Mouse (Mus musculus) ES-Bruce4 (cell line): ENCODE results near the gene Rgl3. TPM values are rescaled to one million over a fixed set of nuclear protein-coding genes. Genes with fewer than 3 reads are reported as not detected.

Source experiments
- H3K27ac ChIP-seq: 2 replicates; pipeline ENCODE4 v1.5.1; 2012; ENCODE audit warnings: low read length, inconsistent platforms; ENCODE audit not compliant: insufficient read depth
- H3K27me3 ChIP-seq: 2 replicates; pipeline ENCODE4 v1.6.1; 2012; ENCODE audit warnings: mild to moderate bottlenecking, low read length, inconsistent platforms; ENCODE audit not compliant: control insufficient read depth, poor library complexity, insufficient read depth, severe bottlenecking
- H3K36me3 ChIP-seq: 2 replicates; pipeline ENCODE4 v1.6.1; 2012; ENCODE audit warnings: inconsistent platforms, mild to moderate bottlenecking, low read length, moderate library complexity; ENCODE audit not compliant: control insufficient read depth, poor library complexity, insufficient read depth, severe bottlenecking
- H3K4me1 ChIP-seq: one replicate; pipeline ENCODE4 v1.8.1; 2011; ENCODE audit warnings: low read length; ENCODE audit not compliant: control insufficient read depth, insufficient read depth
- H3K4me3 ChIP-seq: 2 replicates; pipeline ENCODE4 v1.5.1; 2011; ENCODE audit warnings: low read depth, mild to moderate bottlenecking, low read length
- H3K9ac ChIP-seq: 2 replicates; pipeline ENCODE4 v1.6.1; 2012; ENCODE audit warnings: low read depth, mild to moderate bottlenecking, inconsistent platforms; ENCODE audit not compliant: poor library complexity, severe bottlenecking
- H3K9me3 ChIP-seq: replicated peaks from 2 replicates; pipeline ENCODE4 v1.6.1; 2012; ENCODE audit warnings: mild to moderate bottlenecking, low read length, inconsistent platforms; ENCODE audit not compliant: control insufficient read depth, poor library complexity, insufficient read depth, severe bottlenecking
- CTCF ChIP-seq: IDR thresholded peaks from one replicate; pipeline ENCODE4 v1.8.1; 2011; ENCODE audit warnings: low read depth, low read length
- EP300 ChIP-seq: IDR thresholded peaks from 2 replicates; pipeline ENCODE4 v1.6.1; 2011; ENCODE audit warnings: low read depth, low read length; ENCODE audit not compliant: insufficient read depth
- POLR2A ChIP-seq: IDR thresholded peaks from one replicate; pipeline ENCODE4 v1.8.1; 2011; ENCODE audit warnings: low read length; ENCODE audit not compliant: insufficient read depth
- polyA plus RNA-seq: library from polyadenylated mRNA; stranded (reverse); fragments of >200 nt; gene quantifications from 2 replicates; pipeline ENCODE4 v1.2.4, GENCODE M21; 2011; ENCODE audit warnings: low read depth; ENCODE audit not compliant: missing spikeins, insufficient read depth, insufficient read length

Rgl3 gene
- polyA plus RNA-seq, 1 experiment, result 9.2 TPM

- Histone ChIP-seq H3K27ac (no peak overlapping the region), H3K9me3 (no peaks in the 10 kb centered on the region), H3K4me3 (peak overlapping the region; percentile 66), H3K36me3 (no peaks in the 10 kb centered on the region), H3K27me3 (no peaks in the 10 kb centered on the region), H3K9ac (peak overlapping the region; percentile 34), H3K4me1 (no peaks in the 10 kb centered on the region)
- TF ChIP-seq CTCF (no peak), POLR2A (no peak), EP300 (no peak)
These were observed 27.2 kb downstream of the Rgl3 start for GRCm38 (mm10) chr9:21962010-21962409.

- H3K4me1 ChIP-seq, result no peaks in the 10 kb centered on the region
- H3K9me3 ChIP-seq, result no peaks in the 10 kb centered on the region
- H3K27me3 ChIP-seq, result no peaks in the 10 kb centered on the region
- no peaks in the 10 kb centered on the region for H3K36me3 ChIP-seq
- peak overlapping the region; percentile 34 for H3K9ac ChIP-seq
- TF ChIP-seq EP300 (no peak), POLR2A (no peak), CTCF (no peak)
- no peak overlapping the region for H3K27ac ChIP-seq
- H3K4me3 ChIP-seq, result peak overlapping the region; percentile 66
These were observed 27.8 kb downstream of the Rgl3 start for GRCm38 (mm10) chr9:21961366-21961980.

GRCm38 (mm10) chr9:21960558-21961208 lies 28.6 kb downstream of the Rgl3 start:
- no peak overlapping the region for H3K27ac ChIP-seq
- H3K9ac ChIP-seq, result no peak overlapping the region
- TF ChIP-seq EP300 (0 out of 2 replicates have a peak, but pooled peaks have one; percentile 5), POLR2A (no peak), CTCF (peak; percentile 50)
- H3K27me3 ChIP-seq, result no peaks in the 10 kb centered on the region
- H3K9me3 ChIP-seq, result no peaks in the 10 kb centered on the region
- no peaks in the 10 kb centered on the region for H3K36me3 ChIP-seq
- peak overlapping the region; percentile 33 for H3K4me3 ChIP-seq
- no peaks in the 10 kb centered on the region for H3K4me1 ChIP-seq

GRCm38 (mm10) chr9:21960135-21960534 lies 29.1 kb downstream of the Rgl3 start:
- Histone ChIP-seq H3K36me3 (no peaks in the 10 kb centered on the region), H3K27ac (no peak overlapping the region), H3K4me1 (no peaks in the 10 kb centered on the region), H3K9me3 (no peaks in the 10 kb centered on the region), H3K27me3 (no peaks in the 10 kb centered on the region), H3K9ac (no peak overlapping the region), H3K4me3 (peak overlapping the region; percentile 33)
- TF ChIP-seq CTCF, result no peak
- no peak for TF ChIP-seq POLR2A
- no peak for TF ChIP-seq EP300

- Histone ChIP-seq H3K9me3 (no peaks in the 10 kb centered on the region), H3K27ac (no peak overlapping the region), H3K4me3 (no peak overlapping the region), H3K9ac (no peak overlapping the region), H3K27me3 (no peaks in the 10 kb centered on the region), H3K36me3 (no peaks in the 10 kb centered on the region), H3K4me1 (no peaks in the 10 kb centered on the region)
- TF ChIP-seq CTCF (no peak), POLR2A (no peak), EP300 (no peak)
These were observed 30.0 kb downstream of the Rgl3 start for GRCm38 (mm10) chr9:21959244-21959643.

GRCm38 (mm10) chr9:21958372-21958771 lies 30.9 kb downstream of the Rgl3 start:
- Histone ChIP-seq H3K9me3 (no peaks in the 10 kb centered on the region), H3K9ac (no peak overlapping the region), H3K27me3 (no peaks in the 10 kb centered on the region), H3K27ac (no peak overlapping the region), H3K4me1 (no peaks in the 10 kb centered on the region), H3K36me3 (no peaks in the 10 kb centered on the region), H3K4me3 (no peak overlapping the region)
- TF ChIP-seq EP300 (no peak), CTCF (no peak), POLR2A (no peak)
